Mouse (Mus musculus): ENCODE results near the gene Thnsl2. TPM values are rescaled to one million over a fixed set of nuclear protein-coding genes. Genes with fewer than 3 reads are reported as not detected.

The Thnsl2 gene
- total and polyA plus RNA-seq, 2 experiments from 2014 or later, result 4.9 to 7.3 TPM

DNA sequence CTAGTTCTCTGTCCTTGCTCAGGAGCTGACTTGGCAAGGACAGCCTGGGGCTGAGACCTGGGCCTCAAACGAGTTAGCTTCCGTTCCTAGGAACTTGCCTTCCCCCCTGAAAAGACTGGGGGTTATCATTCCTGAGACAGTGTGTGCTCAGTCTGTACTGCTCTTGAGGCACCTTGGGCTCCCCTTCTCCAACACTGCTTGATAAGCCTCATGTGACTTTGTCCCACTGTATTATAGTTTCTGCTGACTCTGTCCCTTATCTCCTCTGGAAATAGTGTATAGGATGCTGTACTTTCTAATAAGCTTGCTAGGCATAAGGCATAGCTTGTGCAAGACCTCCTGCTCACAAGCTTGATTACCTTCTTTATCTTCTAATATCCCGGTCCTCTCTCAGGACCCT lies 17.9 kb downstream of the Thnsl2 start:
- Histone ChIP-seq H3K27ac (ENCODE audit: low read depth, low read length) (no peak overlapping the region), H3K4me1 (ENCODE audit: insufficient read depth, low read length) (no peaks in the 10 kb centered on the region), H3K4me3 (ENCODE audit: low read depth, low read length) (no peak overlapping the region), H3K36me3 (ENCODE audit: insufficient read depth, low read length) (no peaks in the 10 kb centered on the region), H3K9me3 (ENCODE audit: low read length) (no peaks in the 10 kb centered on the region), H3K4me2 (ENCODE audit: low read depth, low read length, poor library complexity, severe bottlenecking) (no peak overlapping the region), H3K27me3 (ENCODE audit: insufficient read depth, low read length) (no peaks in the 10 kb centered on the region), H3K9ac (replicated peaks; ENCODE audit: low read length, poor library complexity, severe bottlenecking) (no peak overlapping the region)
- WGBS, result 70% methylated on average over 3 of the region's 3 CpGs
- ATAC-seq (ENCODE audit: low FRiP score), result no peak
- no peak for TF ChIP-seq CTCF (IDR thresholded peaks at IDR 0.05)
- no peak for DNase-seq (ENCODE audit: low spot score)

DNA sequence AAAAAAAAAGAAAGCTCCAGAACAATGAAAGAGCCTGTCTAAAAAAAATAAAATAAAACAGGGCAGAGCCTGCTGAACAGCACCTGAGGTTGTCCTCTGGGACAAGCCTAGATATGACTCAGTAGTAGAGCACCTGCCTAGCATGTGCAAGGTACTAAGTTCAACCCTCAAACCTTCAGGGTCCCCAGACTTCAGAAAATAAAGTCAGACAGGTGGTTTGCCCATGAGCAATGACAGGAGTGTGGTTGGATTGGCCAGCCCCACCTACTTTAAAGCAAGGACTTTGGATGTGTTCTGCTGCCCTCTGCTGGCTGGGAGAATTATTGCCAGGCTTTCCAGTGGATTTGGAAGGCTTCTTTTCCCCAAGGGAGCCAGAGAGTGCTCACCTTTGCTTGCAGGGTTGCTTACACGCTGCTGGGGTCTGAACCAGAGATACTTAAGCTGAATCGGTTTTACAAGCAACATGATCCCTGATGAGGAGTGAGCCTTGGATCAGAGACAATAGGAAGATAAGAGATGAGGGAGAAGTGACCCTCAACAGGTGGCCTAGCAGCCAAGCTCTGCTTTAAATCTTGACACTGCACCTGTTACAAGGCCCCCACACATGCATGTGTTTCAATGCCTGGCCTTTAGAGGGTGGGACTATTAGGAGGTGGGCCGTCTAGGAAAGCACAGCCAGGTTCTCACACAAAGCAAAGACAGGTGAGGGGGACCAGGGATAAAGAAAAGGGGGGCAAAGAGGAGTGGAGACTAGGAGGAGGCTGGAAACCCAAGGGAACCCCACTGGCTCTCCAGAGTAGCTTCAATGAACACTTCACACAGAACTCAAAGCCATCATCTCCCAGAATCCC lies 19.0 kb downstream of the Thnsl2 start:
- WGBS, result 8% methylated on average over 3 of the region's 3 CpGs
- no peak overlapping the region for H3K4me3 ChIP-seq (ENCODE audit: low read depth, low read length)
- no peak overlapping the region for H3K4me2 ChIP-seq (ENCODE audit: low read depth, low read length, poor library complexity, severe bottlenecking)
- TF ChIP-seq CTCF (IDR thresholded peaks at IDR 0.05), result peak; percentile 86
- no peaks in the 10 kb centered on the region for H3K36me3 ChIP-seq (ENCODE audit: insufficient read depth, low read length)
- ATAC-seq (ENCODE audit: low FRiP score) (peak; percentile 47; the same call in 1 of the 2 replicates), DNase-seq (ENCODE audit: low spot score) (peak; percentile 92)
- no peaks in the 10 kb centered on the region for H3K9me3 ChIP-seq (ENCODE audit: low read length)
- no peak overlapping the region for H3K27ac ChIP-seq (ENCODE audit: low read depth, low read length)
- H3K4me1 ChIP-seq (ENCODE audit: insufficient read depth, low read length), result no peaks in the 10 kb centered on the region
- H3K27me3 ChIP-seq (ENCODE audit: insufficient read depth, low read length), result no peaks in the 10 kb centered on the region
- H3K9ac ChIP-seq (replicated peaks; ENCODE audit: low read length, poor library complexity, severe bottlenecking), result no peak overlapping the region

DNA sequence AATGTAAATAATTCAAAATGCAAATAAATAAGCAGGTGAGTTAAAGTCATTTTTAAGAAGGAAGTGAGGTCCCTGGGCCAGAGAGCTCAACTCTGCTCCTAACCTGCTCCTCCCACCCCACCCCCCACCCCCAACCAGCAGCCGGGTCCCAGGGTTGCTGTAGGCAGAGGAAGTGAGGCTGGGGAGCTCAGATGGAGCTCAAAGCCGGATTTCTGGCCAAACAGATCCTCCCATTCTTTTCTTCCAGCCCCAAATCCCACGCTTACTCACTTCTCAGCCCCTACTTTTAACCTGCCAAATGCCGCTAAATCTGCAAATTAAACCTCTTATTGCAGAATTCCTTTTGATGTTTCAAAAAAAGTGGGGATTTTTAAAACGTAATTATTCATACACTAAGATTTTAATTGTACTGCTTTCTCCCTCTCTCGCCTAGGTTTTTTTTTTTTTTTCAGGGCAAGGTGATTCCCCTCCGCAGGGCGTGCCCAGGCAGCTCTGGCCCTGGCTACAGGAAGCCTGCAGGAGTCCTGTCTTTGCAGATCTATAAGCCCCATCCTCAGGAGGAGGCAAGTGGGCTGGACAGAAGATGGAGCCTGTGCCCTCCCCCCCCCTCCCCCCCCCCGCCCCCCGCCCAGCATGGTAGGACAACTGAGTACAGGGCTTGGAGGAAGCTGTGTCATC lies 24.5 kb downstream of the Thnsl2 start:
- ATAC-seq (ENCODE audit: low FRiP score) (no peak), DNase-seq (ENCODE audit: low spot score) (no peak)
- no peak overlapping the region for H3K4me3 ChIP-seq (ENCODE audit: low read depth, low read length)
- no peaks in the 10 kb centered on the region for H3K9me3 ChIP-seq (ENCODE audit: low read length)
- H3K4me2 ChIP-seq (ENCODE audit: low read depth, low read length, poor library complexity, severe bottlenecking), result no peak overlapping the region
- 9% methylated on average over 8 of the region's 10 CpGs for WGBS
- no peaks in the 10 kb centered on the region for H3K36me3 ChIP-seq (ENCODE audit: insufficient read depth, low read length)
- no peak overlapping the region for H3K27ac ChIP-seq (ENCODE audit: low read depth, low read length)
- no peak overlapping the region for H3K9ac ChIP-seq (replicated peaks; ENCODE audit: low read length, poor library complexity, severe bottlenecking)
- no peaks in the 10 kb centered on the region for H3K4me1 ChIP-seq (ENCODE audit: insufficient read depth, low read length)
- H3K27me3 ChIP-seq (ENCODE audit: insufficient read depth, low read length), result no peaks in the 10 kb centered on the region
- no peak for TF ChIP-seq CTCF (IDR thresholded peaks at IDR 0.05)

DNA sequence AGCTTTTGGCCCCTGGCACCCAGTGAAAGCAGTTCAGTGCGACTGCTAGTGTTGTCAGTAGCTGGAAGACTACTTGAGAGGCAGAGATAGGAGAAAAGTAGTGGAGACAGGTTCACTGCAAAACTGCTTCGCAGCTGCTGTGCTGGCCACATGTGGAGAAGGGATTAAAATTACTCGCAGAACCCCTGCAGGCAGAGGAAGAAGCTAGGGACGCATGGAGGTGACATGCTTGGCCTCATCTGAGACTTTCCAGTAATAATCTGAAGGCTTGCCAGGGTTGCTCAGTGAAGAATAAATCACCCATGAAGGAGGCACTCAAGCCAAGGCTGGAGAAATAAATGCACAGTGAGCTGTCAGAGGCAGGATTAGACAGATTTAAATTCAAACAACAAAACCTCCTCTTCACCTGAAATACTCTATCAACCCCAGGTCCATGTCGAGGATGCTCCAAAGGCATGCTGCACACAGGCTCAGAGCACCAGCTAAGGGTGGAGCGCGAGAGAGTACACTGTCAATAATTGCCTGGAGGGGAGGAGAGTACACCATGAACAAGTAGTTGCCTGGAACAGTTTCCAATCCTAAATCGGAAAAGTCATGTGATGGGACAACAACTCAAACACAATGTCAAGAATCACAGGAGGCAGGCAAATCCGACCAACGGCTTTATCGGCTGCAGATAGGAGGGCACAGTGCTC lies 32.7 kb downstream of the Thnsl2 start:
- no peak for TF ChIP-seq CTCF (IDR thresholded peaks at IDR 0.05)
- Histone ChIP-seq H3K9ac (replicated peaks; ENCODE audit: low read length, poor library complexity, severe bottlenecking) (no peak overlapping the region), H3K4me2 (ENCODE audit: low read depth, low read length, poor library complexity, severe bottlenecking) (no peak overlapping the region), H3K4me3 (ENCODE audit: low read depth, low read length) (no peak overlapping the region), H3K36me3 (ENCODE audit: insufficient read depth, low read length) (no peaks in the 10 kb centered on the region), H3K4me1 (ENCODE audit: insufficient read depth, low read length) (no peaks in the 10 kb centered on the region), H3K9me3 (ENCODE audit: low read length) (no peaks in the 10 kb centered on the region), H3K27me3 (ENCODE audit: insufficient read depth, low read length) (no peaks in the 10 kb centered on the region), H3K27ac (ENCODE audit: low read depth, low read length) (no peak overlapping the region)
- DNase-seq (ENCODE audit: low spot score), result peak; percentile 64
- no peak for ATAC-seq (ENCODE audit: low FRiP score)
- WGBS, result 59% methylated on average over 11 of the region's 11 CpGs

DNA sequence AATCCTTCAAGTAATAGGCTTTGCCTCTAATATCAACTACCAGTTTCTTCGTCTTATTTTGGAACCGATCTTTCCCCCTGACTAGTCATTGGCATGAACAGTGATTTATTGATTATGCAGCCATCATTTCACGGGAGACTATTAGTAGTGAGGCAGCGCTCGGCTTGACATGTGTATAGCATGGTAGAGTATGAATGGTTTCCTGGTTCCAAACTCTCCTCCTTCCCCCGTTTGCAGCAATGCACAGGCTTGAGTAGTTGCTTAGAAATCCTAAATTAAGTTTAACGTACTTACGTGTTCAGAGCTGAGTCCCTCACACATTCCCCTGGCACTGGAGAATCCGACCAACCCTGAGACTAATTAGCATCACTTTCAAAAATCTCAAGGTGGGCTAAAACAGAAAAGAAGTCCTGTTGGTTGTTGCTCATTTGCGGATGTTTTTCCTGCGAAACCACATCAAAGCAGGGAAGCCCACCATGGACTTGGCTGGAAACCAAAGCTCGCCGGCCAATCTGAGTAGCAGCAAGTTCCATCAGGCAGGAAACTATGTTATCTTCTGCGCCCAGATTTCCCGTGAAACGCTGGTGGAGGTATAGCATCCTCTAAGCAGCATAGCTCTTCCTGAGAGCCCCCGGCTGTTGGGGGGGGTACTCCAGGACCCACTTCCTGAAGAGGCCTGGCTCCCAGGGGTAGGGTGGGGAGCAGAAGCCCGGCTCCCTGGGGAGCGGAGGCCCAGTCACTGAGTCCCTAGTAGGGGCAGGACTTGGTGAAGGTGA lies 37.9 kb downstream of the Thnsl2 start:
- Histone ChIP-seq H3K9me3 (ENCODE audit: low read length) (no peaks in the 10 kb centered on the region), H3K27ac (ENCODE audit: low read depth, low read length) (no peak overlapping the region), H3K36me3 (ENCODE audit: insufficient read depth, low read length) (no peaks in the 10 kb centered on the region), H3K4me1 (ENCODE audit: insufficient read depth, low read length) (no peaks in the 10 kb centered on the region), H3K9ac (replicated peaks; ENCODE audit: low read length, poor library complexity, severe bottlenecking) (no peak overlapping the region), H3K27me3 (ENCODE audit: insufficient read depth, low read length) (no peaks in the 10 kb centered on the region), H3K4me2 (ENCODE audit: low read depth, low read length, poor library complexity, severe bottlenecking) (no peak overlapping the region), H3K4me3 (ENCODE audit: low read depth, low read length) (no peak overlapping the region)
- DNase-seq (ENCODE audit: low spot score), result no peak
- ATAC-seq (ENCODE audit: low FRiP score), result no peak
- 78% methylated on average over 19 of the region's 19 CpGs for WGBS
- no peak for TF ChIP-seq CTCF (IDR thresholded peaks at IDR 0.05)

Measured in midbrain, postnatal 0 days (tissue).